ENCODE assay signal across 11 mouse cellular contexts in genomic region chr9:25549130-25550060, GRCm38 (mm10).
DNase-seq lines count a peak whose midpoint lies in the region; ATAC-seq lines count a peak whose summit lies in the region.
"Had no signal": no experiment of that assay in that cellular context is flagged by ENCODE, and none has a peak within 500 bp of the region (broad histone marks: within the 10 kb centered on the region; RNA-seq: fewer than 3 reads in every experiment).

No protein-coding gene starts in this region.

- H3K9me3 ChIP-seq in kidney, embryonic 15.5 days (replicated peaks): no peaks in the 10 kb centered on the region
- H3K9me3 ChIP-seq: stomach, embryonic 15.5 days had no signal

- H3K36me3 ChIP-seq in kidney, embryonic 15.5 days: no peaks in the 10 kb centered on the region
- H3K36me3 ChIP-seq: stomach, embryonic 15.5 days had no signal

- no peak overlapping the region for H3K4me3 ChIP-seq in kidney, embryonic 15.5 days (replicated peaks)
- H3K4me3 ChIP-seq: stomach, embryonic 15.5 days had no signal

- no peak for ATAC-seq in kidney, embryonic 15.5 days (replicated peaks; ENCODE audit: low FRiP score)
- ATAC-seq in megakaryocyte-erythroid progenitor cell, adult 5-6 weeks (replicated peaks; ENCODE audit: low FRiP score, low TSS enrichment, poor library complexity, severe bottlenecking): peak; percentile 61

- no peaks in the 10 kb centered on the region for H3K27me3 ChIP-seq in kidney, embryonic 15.5 days
- H3K27me3 ChIP-seq: stomach, embryonic 15.5 days had no signal

- no peak overlapping the region for H3K4me2 ChIP-seq in kidney, embryonic 15.5 days
- H3K4me2 ChIP-seq: stomach, embryonic 15.5 days had no signal

- no peak overlapping the region for H3K27ac ChIP-seq in kidney, embryonic 15.5 days
- H3K27ac ChIP-seq: stomach, embryonic 15.5 days had no signal

- WGBS in kidney, embryonic 15.5 days: 84% methylated on average over 8 of the region's 8 CpGs

- H3K9ac ChIP-seq in kidney, embryonic 15.5 days: no peak overlapping the region
- H3K9ac ChIP-seq: stomach, embryonic 15.5 days had no signal

- no peaks in the 10 kb centered on the region for H3K4me1 ChIP-seq in kidney, embryonic 15.5 days
- H3K4me1 ChIP-seq: stomach, embryonic 15.5 days had no signal

- DNase-seq in kidney, adult 11 months: peak; percentile 3
- DNase-seq in ovary, postnatal 36 days (ENCODE audit: low spot score): peak; percentile 18
- DNase-seq in ovary, postnatal 10 days (ENCODE audit: low spot score): no peak
- peak; percentile 60 to 67 for DNase-seq in cerebellum, postnatal 10 days
- DNase-seq in neural tube, embryonic 10.5 days (ENCODE audit: extremely low spot score, low spot score): no peak
- no peak for DNase-seq in frontal cortex, postnatal 36 days (ENCODE audit: low spot score in 2 of 2)
- DNase-seq: gastrocnemius, postnatal 14 days; heart, postnatal 14 days had no signal

Comparison
In these comparisons a context has a peak if more than half of its experiments do, and no peak if none do; other contexts are left out.
1. DNase-seq: peak in kidney, adult 11 months (single experiment), ovary, postnatal 36 days (single experiment) and cerebellum, postnatal 10 days (2 of 2); none in ovary, postnatal 10 days (single experiment), neural tube, embryonic 10.5 days (single experiment) and frontal cortex, postnatal 36 days (0 of 2).